Mouse (Mus musculus): ENCODE measurements at regions not wholly inside any gene's neighbourhood (a gene's known extent, or its start where the extent isn't known, plus 50 kb on each side); places are given as distances from the start of the nearest gene placed in this dataset.

DNA sequence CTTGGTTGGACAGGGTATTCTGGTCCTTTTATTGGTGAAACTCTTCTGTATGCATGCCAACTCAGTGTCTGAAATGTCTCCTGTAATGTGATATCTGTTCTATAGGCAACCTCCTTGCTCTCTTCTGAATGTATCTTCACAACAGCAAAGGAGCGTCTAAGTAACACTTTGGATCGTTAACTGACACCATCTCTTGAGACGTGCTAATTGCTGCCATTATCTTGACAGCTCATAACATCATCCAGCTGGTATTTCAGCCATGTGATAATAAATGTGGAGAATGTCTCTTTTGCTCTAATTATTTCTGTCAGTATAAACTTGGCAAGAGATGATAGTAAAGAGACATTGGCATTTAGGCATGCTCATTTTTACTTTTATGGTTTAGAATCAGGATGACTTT is 68.8 kb upstream of the Col8a1 start:
- WGBS, result 81% methylated on average over 3 of the region's 3 CpGs
- no peaks in the 10 kb centered on the region for H3K4me1 ChIP-seq (ENCODE audit: control insufficient read depth, insufficient read depth, low read length)
- no peak overlapping the region for H3K27ac ChIP-seq (ENCODE audit: control insufficient read depth, insufficient read depth, low read depth, low read length, poor library complexity)
- no peak overlapping the region for H3K4me3 ChIP-seq (replicated peaks; ENCODE audit: control insufficient read depth, low read depth, low read length)
- TF ChIP-seq POLR2A (IDR thresholded peaks at IDR 0.05; ENCODE audit: borderline replicate concordance, control insufficient read depth, low read depth, low read length) (no peak), CTCF (IDR thresholded peaks at IDR 0.05; ENCODE audit: control insufficient read depth, insufficient read depth, low read length) (no peak)

DNA sequence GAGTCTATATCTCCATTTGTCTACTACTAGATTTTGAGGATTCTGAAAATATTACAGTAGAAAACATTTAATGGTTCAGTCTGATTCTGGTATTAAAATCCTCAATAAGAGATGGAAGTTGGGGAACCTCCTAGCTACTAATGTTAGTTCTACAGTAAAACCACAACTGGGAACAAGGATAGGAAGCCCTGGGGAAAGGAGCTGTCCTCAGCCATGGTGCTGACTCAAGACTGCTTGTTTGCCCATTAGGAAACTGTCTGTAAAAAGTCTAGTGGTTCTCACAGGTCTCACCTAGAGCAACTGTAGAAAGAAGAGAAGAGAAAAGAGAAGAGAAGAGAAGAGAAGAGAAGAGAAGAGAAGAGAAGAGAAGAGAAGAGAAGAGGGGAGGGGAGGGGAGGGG is 90.9 kb upstream of the Col8a1 start:
- Histone ChIP-seq H3K4me1 (ENCODE audit: control insufficient read depth, insufficient read depth, low read length) (no peaks in the 10 kb centered on the region), H3K4me3 (replicated peaks; ENCODE audit: control insufficient read depth, low read depth, low read length) (no peak overlapping the region), H3K27ac (ENCODE audit: control insufficient read depth, insufficient read depth, low read depth, low read length, poor library complexity) (no peak overlapping the region)
- TF ChIP-seq POLR2A (IDR thresholded peaks at IDR 0.05; ENCODE audit: borderline replicate concordance, control insufficient read depth, low read depth, low read length) (no peak), CTCF (IDR thresholded peaks at IDR 0.05; ENCODE audit: control insufficient read depth, insufficient read depth, low read length) (no peak)

DNA sequence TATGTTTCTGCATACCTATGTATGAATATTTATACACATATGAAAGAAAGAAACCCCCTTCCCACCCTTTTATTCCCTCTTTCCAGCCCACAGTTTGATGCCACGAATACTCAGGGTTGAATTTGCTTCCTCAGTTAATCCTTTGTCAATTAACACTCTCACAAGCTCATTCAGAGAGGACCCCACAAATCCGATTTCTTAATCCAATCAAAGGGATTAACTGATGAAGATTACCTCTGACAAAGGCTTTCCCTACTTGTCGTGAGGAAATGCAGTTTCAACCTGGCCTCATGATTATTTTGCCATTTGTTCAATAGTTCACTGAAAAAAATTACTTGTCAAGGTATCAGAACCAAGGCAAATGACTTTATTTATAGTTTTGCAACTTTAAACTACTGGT is 91.8 kb upstream of the Col8a1 start:
- no peak overlapping the region for H3K4me3 ChIP-seq (replicated peaks; ENCODE audit: control insufficient read depth, low read depth, low read length)
- WGBS, result 58% methylated on average over 3 of the region's 3 CpGs

GRCm38 (mm10) chr16:57851854-57852253 is 97.3 kb upstream of the Col8a1 start:
- Histone ChIP-seq H3K27ac (ENCODE audit: control insufficient read depth, insufficient read depth, low read depth, low read length, poor library complexity) (no peak overlapping the region), H3K4me1 (ENCODE audit: control insufficient read depth, insufficient read depth, low read length) (no peaks in the 10 kb centered on the region), H3K4me3 (replicated peaks; ENCODE audit: control insufficient read depth, low read depth, low read length) (no peak overlapping the region)
- 80% methylated on average over 2 of the region's 2 CpGs for WGBS
- TF ChIP-seq CTCF (IDR thresholded peaks at IDR 0.05; ENCODE audit: control insufficient read depth, insufficient read depth, low read length), result no peak
- TF ChIP-seq POLR2A (IDR thresholded peaks at IDR 0.05; ENCODE audit: borderline replicate concordance, control insufficient read depth, low read depth, low read length), result no peak

More for the DNA sequence above, 91.8 kb upstream of the Col8a1 start:
- H3K4me1 ChIP-seq (ENCODE audit: control insufficient read depth, insufficient read depth, low read length), result no peaks in the 10 kb centered on the region
- no peak overlapping the region for H3K27ac ChIP-seq (ENCODE audit: control insufficient read depth, insufficient read depth, low read depth, low read length, poor library complexity)
- TF ChIP-seq POLR2A (IDR thresholded peaks at IDR 0.05; ENCODE audit: borderline replicate concordance, control insufficient read depth, low read depth, low read length) (no peak), CTCF (IDR thresholded peaks at IDR 0.05; ENCODE audit: control insufficient read depth, insufficient read depth, low read length) (no peak)

DNA sequence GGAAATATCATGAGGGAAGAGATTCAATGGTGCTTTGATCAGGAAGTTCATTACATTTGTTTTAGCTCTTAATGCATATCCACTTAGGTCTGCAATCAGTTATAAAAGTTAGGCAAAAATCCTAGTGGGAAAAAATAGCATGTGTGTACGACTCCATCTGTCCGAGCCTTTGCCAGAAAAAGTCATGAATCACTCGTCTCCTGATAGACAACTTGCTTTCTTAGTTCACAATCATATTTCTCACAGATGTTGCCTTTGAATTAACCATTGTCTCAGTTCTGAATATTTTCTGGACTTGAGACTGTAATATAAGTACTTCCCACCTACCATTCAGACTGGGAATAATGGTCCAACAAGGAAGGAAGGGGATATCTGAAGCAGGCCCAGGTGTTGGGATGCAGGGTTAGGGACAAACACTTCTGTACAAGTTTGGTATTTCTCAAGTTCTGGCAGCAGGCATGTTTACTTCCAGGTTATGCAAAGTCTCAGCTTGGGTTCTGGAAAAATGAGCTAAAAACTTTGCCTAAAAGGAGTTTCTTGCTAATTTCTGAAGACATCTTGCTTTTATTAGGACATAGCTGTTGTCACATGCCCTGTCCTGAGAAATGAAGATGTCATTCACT is 98.4 kb upstream of the Col8a1 start:
- 83% methylated on average over 3 of the region's 3 CpGs for WGBS
- no peak overlapping the region for H3K27ac ChIP-seq (ENCODE audit: control insufficient read depth, insufficient read depth, low read depth, low read length, poor library complexity)
- TF ChIP-seq CTCF (IDR thresholded peaks at IDR 0.05; ENCODE audit: control insufficient read depth, insufficient read depth, low read length) (no peak), POLR2A (IDR thresholded peaks at IDR 0.05; ENCODE audit: borderline replicate concordance, control insufficient read depth, low read depth, low read length) (no peak)
- H3K4me3 ChIP-seq (replicated peaks; ENCODE audit: control insufficient read depth, low read depth, low read length), result no peak overlapping the region
- H3K4me1 ChIP-seq (ENCODE audit: control insufficient read depth, insufficient read depth, low read length), result no peaks in the 10 kb centered on the region

DNA sequence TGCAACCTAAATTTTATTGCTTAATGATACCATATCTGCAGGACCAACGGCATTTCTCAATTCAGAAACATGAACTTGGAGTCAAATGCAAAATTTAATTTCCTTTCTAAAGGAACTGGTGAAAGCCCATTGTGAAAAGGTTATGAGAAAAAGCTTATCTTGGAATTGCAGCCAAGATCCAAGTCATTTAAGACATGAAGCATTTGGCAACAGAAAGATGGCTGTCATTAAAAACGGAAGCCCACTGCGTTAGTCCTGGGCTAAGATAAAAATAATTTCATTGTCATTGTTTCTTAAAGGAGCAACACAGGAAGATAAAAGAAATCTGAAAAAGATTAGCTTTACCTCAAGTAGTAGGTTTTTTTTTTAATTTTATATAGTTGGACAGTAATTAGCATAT is 99.2 kb upstream of the Col8a1 start:
- Histone ChIP-seq H3K4me1 (ENCODE audit: control insufficient read depth, insufficient read depth, low read length) (no peaks in the 10 kb centered on the region), H3K27ac (ENCODE audit: control insufficient read depth, insufficient read depth, low read depth, low read length, poor library complexity) (no peak overlapping the region), H3K4me3 (replicated peaks; ENCODE audit: control insufficient read depth, low read depth, low read length) (no peak overlapping the region)
- no peak for TF ChIP-seq CTCF (IDR thresholded peaks at IDR 0.05; ENCODE audit: control insufficient read depth, insufficient read depth, low read length)
- TF ChIP-seq POLR2A (IDR thresholded peaks at IDR 0.05; ENCODE audit: borderline replicate concordance, control insufficient read depth, low read depth, low read length), result no peak
- 65% methylated on average over 3 of the region's 3 CpGs for WGBS

- H3K4me1 ChIP-seq (ENCODE audit: control insufficient read depth, insufficient read depth, low read length), result no peaks in the 10 kb centered on the region
- WGBS, result 48% methylated on average over 1 of the region's 1 CpGs
- H3K4me3 ChIP-seq (replicated peaks; ENCODE audit: control insufficient read depth, low read depth, low read length), result no peak overlapping the region
- no peak overlapping the region for H3K27ac ChIP-seq (ENCODE audit: control insufficient read depth, insufficient read depth, low read depth, low read length, poor library complexity)
- TF ChIP-seq POLR2A (IDR thresholded peaks at IDR 0.05; ENCODE audit: borderline replicate concordance, control insufficient read depth, low read depth, low read length), result no peak
- no peak for TF ChIP-seq CTCF (IDR thresholded peaks at IDR 0.05; ENCODE audit: control insufficient read depth, insufficient read depth, low read length)
Measured at GRCm38 (mm10) chr16:57857071-57857470, 102.5 kb upstream of the Col8a1 start.

DNA sequence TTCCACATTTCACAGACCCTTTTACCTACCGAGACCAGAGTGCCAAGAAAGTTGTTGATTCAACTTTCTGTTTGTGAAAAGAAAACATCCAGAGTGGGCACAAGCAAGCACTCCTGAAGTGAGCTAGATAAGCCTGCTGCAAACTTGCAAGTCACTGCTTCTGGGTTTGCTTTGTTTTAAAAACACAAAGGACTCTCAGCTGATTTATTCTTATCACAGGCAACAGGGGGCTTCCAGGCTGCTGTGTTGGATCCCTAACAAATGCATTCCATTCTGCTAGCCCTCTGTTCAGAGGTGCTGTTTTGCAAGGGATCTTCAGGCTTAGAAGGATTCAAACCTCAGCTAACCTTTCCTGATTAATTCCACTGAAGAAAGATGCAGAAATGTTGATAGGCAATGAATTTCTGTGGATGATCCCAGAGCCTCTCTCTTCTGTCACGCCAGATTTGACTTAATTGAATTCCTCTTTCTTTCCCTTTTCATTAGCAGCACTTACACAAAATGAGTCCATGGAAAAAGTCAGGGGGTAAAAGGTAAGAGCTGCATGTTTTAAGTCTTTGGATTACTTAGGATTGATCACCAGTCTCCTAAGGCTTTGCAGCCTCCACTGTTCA is 103.7 kb upstream of the Col8a1 start:
- no peak for TF ChIP-seq POLR2A (IDR thresholded peaks at IDR 0.05; ENCODE audit: borderline replicate concordance, control insufficient read depth, low read depth, low read length)
- no peak for TF ChIP-seq CTCF (IDR thresholded peaks at IDR 0.05; ENCODE audit: control insufficient read depth, insufficient read depth, low read length)
- H3K27ac ChIP-seq (ENCODE audit: control insufficient read depth, insufficient read depth, low read depth, low read length, poor library complexity), result no peak overlapping the region
- 19% methylated on average over 2 of the region's 2 CpGs for WGBS
- no peak overlapping the region for H3K4me3 ChIP-seq (replicated peaks; ENCODE audit: control insufficient read depth, low read depth, low read length)
- no peaks in the 10 kb centered on the region for H3K4me1 ChIP-seq (ENCODE audit: control insufficient read depth, insufficient read depth, low read length)
